Mouse (Mus musculus): ENCODE data around the gene Tubb4a.

Gene Tubb4a

DNA sequence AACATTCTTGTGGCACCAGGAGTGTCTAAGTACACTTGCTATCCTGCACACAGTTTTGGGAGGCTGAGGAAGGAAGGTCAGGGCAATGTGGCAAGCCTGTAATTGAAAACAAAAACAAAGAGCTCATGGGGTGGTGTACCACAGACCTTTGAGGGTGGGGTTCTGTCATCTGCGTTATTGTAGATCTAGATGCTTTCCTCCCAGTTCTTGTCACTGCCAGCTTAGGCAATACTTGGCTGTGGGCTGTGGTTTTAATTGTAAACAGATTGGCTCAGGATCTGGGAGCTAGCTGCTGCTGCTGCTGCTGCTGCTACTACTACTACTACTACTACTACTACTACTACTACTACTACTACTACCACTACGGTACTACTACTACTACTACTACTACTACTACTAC is 14.7 kb upstream of the Tubb4a start:
- no peak for DNase-seq (ENCODE audit: extremely low read depth, low read depth)

DNA sequence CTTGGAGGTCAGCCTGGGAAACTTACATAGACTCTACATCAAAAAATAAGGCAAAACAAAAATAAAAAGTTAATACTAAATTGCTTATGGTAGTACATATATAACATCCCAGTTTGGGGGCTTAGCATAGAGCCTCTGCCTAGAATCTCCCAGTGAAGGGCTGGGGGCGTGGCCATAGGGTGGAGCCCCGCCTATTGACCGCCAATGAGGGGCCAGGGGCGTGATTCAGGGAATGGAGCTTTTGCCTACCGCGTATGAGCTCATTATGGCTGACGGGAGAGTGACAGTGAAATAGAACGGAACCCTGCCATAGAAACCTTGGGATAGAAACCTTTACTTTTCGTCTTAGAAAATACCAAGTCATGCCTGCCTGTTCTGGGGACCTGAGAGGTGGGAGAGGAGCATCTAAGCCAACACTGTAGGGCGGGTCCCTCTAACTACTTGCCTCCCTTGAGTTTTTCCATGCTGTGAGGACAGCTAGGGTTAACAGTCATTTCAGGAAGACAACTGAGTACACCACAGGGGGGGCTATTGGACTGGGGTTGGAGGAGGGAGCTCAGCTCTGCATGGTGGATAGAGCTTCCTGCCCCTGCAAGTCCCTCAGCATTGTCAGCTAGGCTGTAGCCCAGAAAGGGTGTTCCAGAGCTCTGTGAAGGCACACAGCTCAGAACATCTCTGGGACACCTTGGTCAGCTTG is 12.2 kb upstream of the Tubb4a start:
- no peak for DNase-seq (ENCODE audit: extremely low read depth, low read depth)

DNA sequence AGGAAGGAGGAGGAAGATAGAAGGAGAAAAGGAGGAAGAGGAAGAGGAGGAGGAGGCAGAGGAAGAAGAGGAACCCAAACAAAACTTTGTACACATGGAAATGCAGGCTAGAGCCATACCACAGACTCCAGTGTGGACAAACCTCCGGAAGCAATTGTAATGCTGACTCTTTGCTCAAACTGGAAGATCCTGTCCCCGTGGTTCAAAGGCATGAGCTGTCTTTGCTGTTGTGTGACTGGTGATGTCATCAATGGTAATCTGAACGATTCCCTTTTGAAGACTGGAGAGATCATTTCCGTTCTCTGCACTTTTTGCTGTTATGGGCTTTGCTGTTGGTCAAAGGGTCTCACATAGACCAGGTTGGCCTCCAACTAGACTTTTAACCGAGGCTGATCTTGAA is 10.7 kb upstream of the Tubb4a start:
- DNase-seq (ENCODE audit: extremely low read depth, low read depth), result no peak

DNA sequence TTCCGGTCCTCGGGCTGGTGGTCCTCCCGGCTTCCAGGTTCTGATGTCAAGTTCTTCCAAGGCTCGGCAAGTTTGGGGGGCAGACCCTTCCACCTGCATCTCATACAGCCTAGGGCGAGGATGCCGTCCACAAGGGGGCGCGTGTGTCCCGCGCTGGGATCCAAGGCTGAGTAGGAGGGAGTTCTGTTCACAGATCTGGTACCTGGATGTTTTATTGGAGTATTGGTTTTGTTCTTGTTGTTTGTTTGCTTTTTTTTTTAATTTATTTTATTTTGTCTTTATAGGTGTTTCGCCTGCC is 9.0 kb upstream of the Tubb4a start:
- peak; percentile 45 for DNase-seq (ENCODE audit: extremely low read depth, low read depth)

DNA sequence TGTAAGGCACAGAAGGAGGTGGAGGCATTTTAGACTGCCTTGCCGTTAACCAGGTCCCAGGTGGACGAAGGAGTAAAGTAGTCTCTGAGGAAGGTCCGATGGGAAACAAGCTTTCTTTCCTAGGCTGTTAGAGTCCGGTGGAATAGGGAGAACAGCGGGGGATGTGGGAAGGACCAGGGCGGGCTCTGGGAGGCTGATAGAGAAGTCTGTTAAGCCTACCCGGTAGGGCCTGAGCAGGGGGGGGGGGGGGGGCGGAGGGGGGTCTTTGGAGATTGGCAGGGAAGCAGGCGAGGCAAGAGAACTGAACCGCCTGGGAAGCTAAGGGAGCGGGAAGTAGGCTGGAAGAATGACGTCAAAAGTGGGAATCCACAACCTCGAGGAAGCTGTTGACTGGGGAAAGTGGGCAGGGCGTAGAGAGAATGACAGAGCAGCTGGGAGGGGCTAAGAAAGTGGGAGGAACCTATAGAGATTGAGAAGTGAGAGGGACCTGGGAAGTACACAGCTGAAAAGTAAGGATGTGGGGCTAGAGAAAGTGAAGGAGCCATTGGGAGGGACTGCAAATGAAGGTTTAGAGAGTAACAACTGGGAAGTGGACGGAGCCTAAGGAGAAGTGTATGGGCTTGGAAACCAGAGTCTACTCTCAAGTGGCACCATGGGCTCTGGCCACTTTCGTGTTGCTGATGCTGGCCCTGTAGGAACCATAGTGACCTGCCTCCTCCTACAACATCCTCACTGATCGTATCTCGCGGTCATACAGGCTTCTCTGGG is 8.5 kb upstream of the Tubb4a start:
- DNase-seq (ENCODE audit: extremely low read depth, low read depth), result peak; percentile 41

DNA sequence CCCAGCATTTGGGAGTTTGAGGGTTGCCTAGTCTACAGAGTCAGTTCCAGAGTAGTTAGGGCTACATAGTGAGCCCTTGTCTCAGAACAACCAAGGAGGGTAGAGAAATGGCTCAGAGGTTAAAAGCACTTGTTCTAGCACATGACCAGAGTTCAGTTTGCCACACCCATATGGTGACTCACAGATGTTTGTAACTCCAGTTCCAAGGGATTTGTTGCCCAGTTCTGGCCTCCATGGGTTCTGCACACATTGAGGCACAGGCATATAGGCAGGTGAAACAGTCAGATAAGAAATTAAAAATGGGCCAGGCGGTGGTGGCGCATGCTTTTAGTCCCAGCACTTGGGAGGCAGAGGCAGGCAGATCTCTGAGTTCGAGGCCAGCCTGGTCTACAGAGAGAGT is 6.6 kb upstream of the Tubb4a start:
- DNase-seq (ENCODE audit: extremely low read depth, low read depth), result no peak

DNA sequence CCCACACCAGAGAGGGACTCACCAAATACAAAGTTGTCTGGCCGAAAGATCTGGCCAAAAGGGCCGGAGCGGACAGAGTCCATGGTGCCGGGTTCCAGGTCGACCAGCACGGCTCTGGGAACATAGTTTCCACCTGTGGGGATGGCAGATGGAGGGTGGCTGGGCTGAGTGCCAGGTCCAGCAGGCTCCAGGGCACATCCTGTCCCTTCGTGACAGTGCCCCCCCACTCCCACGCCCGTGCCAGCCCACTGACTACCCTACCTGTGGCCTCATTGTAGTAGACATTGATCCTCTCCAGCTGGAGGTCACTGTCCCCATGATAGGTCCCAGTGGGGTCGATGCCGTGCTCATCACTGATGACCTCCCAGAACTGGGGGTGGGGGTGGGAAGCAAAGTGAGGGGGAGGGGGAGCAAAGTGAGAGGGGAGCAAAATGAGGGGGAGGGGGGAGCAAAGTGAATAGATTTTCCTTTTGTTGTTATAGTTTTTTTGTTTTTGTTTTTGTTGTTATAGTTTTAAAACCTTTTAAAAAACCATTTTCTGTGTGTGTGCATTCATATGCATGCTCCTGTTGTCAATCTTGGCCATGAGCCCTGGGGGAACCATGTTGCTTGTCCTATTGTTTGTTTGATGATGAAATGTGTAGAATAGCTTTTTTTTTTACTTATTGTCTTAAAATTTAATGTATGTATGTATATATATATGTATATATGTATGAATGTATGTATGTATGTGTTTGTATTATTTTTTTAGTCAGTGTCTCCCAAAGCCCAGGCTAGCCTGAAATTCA is 1.4 kb downstream of the Tubb4a start:
- DNase-seq (ENCODE audit: extremely low read depth, low read depth), result no peak

DNA sequence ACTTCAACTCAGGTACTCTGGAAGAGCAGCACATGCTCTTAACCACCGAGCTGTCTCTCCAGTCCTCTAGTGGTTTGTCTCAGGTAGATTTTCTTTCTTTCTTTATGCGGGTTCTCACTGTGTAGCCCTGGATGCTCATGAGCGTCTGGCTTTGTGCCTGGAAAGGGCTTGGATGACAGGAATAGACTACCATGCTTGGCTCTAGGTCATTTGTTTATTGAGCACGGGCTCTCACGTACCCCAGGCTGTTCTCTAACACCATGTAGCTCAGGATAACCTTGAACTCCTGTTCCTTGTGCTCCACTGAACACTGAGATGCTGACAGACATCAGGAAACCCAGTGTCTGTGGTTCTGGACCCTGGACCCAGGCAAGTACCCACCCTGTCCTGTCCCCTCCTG is 5.1 kb downstream of the Tubb4a start:
- DNase-seq (ENCODE audit: extremely low read depth, low read depth), result no peak

DNA sequence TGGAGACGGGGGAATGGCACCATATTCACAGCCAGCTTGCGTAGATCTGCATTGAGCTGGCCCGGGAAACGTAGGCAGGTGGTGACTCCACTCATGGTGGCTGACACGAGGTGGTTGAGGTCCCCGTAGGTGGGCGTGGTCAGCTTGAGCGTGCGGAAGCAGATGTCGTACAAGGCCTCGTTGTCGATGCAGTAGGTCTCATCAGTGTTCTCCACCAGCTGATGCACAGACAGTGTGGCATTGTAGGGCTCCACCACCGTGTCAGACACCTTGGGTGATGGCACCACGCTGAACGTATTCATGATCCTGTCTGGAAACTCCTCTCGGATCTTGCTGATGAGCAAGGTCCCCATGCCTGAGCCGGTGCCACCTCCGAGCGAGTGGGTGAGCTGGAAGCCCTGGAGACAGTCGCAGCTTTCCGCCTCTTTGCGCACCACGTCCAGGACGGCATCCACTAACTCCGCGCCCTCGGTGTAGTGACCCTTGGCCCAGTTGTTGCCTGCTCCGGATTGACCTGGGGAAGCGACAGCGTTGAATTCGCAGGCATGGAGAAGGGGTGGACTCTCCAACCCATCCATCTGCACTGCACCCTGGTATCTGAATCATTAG is 6.2 kb downstream of the Tubb4a start:
- DNase-seq (ENCODE audit: extremely low read depth, low read depth), result no peak

DNA sequence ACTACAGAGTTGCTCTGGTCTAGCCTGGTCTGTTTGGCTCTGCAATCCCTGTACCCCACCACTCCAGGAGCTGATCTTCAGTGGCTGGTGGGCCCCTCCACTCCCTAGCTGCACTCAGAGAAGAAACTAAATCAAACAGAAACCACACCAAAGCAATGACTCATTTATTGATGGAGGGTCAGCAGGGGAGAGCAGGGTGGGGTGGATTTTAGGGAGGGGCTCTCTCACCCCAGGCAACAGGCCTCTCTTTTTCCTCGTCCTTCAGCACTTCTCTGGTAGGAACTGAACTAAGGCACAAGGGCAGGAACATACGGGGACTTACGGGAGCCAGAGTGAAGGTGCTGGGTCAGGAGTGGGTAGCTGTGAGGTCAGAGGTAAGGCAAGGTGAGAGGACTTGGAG is 7.7 kb downstream of the Tubb4a start:
- no peak for DNase-seq (ENCODE audit: extremely low read depth, low read depth)

DNA sequence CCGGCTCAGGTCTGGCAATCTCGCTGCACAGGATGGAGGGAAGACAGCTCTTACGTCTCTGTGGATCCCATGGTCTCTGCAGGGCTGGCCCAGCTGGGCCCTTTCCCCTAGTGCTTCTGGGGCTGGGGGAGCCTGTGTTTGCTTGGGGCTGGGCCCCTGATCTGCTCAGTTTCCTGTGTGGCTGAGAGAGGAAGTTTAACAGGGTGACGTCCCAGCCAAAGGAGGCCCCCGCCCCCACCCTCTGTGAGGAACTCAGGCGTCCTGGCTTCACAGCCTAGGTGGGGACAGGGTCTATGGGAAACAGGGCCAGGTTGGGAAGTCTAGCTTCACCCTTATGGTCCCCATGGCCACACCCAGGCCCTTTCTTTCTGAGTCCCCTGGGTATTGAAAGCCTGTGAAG is 9.2 kb downstream of the Tubb4a start, which contains the start of gene Dennd1c:
Dennd1c (minus strand) TSS at position 179 of the 400 bp plus-strand sequence.
- peak; percentile 56 for DNase-seq (ENCODE audit: extremely low read depth, low read depth)

DNA sequence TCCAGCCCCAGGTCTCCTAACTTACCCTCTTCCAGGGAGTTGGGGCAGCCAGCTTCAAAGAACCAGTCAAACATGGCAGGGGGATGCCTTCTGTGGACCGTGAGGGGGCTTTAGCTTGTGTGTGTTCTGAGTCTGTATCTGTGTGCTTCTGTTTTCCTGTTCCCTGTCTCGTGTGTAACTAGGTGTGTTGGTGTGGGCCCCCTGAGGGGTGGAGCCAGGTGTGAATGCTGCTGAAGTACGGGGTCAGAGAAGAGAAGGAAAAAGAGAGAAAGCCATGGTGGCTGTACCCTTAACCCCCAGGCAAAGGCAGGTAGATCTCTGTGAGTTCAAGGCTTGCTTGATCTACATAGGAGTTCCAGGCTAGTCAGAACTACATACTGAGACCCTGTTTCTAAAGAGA is 10.7 kb downstream of the Tubb4a start:
- DNase-seq (ENCODE audit: extremely low read depth, low read depth), result no peak

DNA sequence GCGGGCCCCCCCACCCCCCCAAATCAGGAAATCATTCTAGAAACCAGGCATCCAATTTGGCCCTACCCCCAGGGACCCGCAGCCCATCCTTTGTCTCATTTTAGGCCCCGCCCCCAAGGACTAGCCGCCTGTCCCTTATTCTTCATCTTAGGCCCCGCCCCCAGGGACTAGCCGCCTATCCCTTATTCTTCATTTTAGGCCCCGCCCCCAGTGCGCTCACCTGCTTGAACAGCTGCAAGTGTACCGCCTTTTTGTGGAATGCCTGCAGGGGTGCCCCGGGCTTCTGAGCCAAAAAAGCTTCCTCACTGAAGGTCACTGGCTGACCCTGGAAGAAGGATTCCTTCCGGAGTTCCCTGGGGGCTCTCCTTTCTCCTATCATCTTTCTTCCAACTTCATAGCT is 16.9 kb downstream of the Tubb4a start:
- DNase-seq (ENCODE audit: extremely low read depth, low read depth), result no peak

DNA sequence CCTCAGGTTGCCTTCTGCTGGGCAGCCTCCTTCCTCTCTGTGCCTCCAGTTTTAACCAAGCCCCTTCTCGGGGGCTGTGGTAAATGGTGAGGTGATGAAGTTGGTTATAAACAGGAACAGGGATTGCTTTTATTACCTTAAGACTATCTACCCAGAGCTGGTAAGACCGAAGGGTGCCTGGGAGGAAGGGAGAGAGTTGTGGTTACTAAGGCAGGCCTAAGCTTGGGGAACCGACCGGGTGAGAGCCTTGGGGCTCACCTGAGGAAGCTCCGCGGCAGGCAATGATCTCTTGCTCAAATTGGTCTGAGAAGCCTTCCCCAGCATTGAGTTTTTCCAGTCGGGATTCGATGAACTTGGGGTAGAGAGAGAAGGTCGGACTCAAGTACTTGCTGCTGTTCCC is 17.3 kb downstream of the Tubb4a start:
- no peak for DNase-seq (ENCODE audit: extremely low read depth, low read depth)

DNA sequence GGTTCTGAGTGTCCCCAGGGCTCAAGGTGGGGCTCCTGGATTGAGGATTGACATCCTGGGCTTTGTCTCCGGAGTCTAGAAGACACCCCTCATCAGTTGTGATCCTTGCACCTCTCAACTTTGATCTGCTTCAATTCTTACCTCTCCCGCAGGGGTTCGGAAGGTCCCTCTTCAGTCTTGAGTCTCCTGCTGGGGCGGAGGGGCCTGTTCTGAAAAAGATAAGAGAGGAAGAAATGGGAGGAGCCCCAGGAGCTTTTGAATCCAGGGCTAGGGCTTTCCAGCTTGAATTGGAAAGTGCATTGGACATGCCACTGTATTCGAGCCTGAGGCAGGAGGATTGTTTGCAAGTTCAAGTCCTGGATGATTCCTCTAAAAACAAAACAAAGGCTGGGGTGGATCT is 20.7 kb downstream of the Tubb4a start:
- no peak for DNase-seq (ENCODE audit: extremely low read depth, low read depth)

DNA sequence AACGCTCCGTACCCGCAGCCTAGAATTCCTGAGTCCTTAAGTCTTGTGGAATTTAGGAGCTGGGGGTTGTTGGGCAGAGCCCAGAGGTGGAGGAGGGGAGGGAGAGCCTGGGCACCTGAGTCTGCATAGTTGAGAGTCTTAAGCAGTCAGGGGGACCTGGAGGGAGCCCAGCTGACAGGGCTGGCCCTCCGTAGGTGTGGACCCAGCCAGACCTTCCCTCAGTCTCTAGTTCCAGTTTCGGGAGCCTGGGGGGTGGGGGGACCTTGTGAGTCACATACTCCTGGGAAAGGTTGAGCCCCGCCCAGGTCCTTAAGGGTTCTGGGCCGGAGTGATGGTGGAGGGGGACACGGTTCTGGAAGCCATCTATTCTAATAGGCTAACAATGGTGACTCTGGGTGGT is 24.6 kb downstream of the Tubb4a start:
- no peak for DNase-seq (ENCODE audit: extremely low read depth, low read depth)

DNA sequence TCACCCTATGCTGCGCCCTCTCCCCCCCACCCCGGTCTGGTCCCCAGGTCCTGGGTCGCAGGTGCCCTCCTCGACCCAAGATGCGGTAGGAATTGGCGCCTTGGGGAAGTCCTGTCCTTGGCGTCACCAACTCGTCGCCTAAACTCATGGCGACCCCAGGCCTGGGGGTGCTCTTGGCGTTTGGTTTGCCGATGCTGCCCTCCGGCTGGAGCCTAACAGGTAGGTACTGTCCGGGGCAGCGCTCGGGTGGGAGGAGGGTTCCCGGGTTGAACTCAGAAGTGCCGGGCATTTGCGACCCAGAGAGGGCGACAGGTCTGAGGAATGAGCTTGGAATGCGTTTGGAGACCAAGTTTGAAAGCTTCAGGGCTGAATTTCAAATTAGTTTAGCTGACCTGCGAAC is 25.0 kb downstream of the Tubb4a start:
- DNase-seq (ENCODE audit: extremely low read depth, low read depth), result no peak

DNA sequence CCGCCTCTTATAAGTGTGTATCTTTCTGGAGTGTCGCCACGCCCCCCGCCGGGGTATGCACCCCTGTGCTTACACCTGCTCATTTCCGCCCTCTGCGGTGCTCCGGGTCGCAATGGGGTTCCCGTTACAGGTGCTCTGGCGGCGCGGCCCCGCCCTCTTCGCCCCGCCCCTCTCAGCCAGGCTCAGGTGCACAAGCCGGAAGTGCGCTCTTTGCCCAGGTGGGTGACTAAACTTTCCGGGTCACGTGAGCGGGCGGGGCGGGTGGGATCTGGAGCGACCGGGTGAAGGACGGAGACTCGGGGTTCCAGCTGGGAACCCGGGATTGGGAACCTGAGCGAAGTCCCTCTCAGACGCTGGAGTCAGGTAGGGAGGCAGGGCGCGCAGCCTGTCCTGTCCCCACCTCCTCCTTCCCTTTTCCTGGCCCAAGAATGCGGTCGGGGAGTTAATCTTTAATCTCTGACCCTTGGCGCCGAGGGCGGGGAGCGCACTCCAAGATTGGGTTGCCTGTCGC is 25.5 kb downstream of the Tubb4a start:
- no peak for DNase-seq (ENCODE audit: extremely low read depth, low read depth)

DNA sequence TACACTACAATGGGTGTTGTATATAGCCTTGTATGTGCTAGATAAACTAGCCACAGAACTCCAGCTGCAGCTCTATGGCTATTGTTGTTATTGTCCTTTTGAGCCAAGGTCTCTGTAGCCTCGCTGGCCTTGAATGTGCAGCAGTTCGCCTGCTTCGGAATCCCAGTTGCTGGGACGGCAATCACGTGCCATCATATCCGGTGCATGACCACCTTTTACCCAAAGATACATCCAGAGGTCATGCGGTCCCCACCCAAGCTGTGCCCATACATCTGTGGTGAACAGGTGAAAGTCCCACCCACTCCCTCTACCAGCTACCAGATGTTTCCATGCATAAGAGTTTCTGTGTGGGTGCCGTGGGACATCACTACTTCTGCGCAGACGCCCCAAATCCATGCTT is 26.5 kb downstream of the Tubb4a start:
- DNase-seq (ENCODE audit: extremely low read depth, low read depth), result no peak

DNA sequence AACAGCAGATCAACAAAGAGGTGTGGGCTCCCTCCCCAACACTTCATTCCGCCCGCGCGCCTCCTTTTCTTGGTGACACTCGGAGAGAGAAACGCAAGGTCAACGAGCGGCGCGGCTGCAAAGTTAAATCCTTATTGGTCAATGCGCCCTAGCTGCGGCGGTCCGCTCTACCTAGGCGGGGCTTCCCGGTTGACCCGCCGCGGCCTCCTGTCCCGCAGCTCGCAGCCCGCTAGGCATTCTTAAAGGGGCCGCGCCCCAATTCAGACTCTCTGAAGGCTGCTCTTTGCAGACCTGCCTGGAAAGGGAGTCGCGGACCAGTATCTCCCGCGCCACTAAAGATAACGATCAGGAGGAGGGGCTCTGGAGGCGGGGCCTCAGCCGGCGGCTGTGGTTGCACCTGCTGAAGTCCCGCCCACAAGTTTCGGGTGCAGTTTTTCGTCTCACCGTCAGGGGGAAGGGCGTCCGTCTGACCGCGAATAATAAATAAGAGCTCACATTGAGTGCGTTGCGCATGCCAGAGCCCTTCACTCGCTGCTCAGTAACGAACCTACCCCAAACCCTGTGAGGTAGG is 27.3 kb downstream of the Tubb4a start:
- peak; percentile 90 for DNase-seq (ENCODE audit: extremely low read depth, low read depth)

DNA sequence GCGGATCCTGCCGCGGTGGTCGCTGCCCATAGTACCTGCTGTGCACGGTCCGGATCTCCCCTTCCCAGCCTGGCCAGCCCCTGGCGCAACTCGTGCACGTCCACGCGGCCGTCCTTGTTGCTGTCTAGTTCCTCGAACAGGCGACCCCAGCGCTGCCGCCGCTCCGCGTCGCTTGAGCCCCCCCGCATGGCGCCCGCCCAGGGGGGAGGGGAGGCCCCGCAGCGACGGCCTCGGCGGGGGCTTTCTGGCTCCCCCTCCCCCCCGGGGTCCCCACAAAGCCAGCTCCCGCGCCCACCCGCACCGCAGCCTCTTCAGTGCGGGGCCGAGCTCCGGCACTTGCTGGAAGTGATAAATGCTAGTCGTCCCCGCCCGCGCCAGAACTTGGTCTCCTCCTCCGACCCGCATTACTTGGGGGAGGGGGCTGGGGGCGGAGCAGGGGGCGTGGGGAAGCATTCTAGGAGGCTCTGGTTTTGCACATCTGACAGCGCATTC is 28.1 kb downstream of the Tubb4a start, which contains the start of gene Slc25a23:
Slc25a23 (minus strand) TSS at position 378 of the 492 bp plus-strand sequence.
- no peak for DNase-seq (ENCODE audit: extremely low read depth, low read depth)

Data from MEL-GATA-1-ER (cell line).